Mouse (Mus musculus): ENCODE measurements at regions not wholly inside any gene's neighbourhood (a gene's known extent, or its start where the extent isn't known, plus 50 kb on each side); places are given as distances from the start of the nearest gene placed in this dataset.
A peak's percentile ranks its signal among the peaks of the same experiment; 100 is the strongest.

GRCm38 (mm10) chr17:45237246-45237645 lies 196.3 kb downstream of the Cdc5l start:
- no peak for DNase-seq

GRCm38 (mm10) chr17:45235401-45235800 lies 198.1 kb downstream of the Cdc5l start:
- DNase-seq: no peak

DNA sequence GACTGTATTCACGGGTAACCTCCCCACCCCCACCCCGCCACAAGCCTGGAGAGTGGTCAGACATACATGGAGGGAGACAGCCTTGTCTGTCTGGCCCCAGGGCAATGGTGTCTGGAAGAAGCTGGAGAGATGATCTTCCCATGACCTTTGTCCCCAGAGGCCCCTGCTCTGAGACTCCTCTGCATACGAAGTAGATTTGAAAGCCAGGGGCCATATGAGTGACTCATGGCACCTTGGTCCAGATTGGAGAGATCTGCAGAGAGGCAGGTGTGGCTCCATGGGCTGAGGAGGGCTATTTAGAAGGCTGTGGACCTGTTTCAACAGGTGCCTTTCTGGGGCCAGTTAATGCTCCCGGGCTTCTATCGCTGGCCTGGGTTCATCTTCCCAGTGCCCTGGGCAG lies 200.7 kb downstream of the Cdc5l start:
- no peak for DNase-seq

GRCm38 (mm10) chr17:45227190-45227589 lies 206.3 kb downstream of the Cdc5l start:
- no peak for DNase-seq

DNA sequence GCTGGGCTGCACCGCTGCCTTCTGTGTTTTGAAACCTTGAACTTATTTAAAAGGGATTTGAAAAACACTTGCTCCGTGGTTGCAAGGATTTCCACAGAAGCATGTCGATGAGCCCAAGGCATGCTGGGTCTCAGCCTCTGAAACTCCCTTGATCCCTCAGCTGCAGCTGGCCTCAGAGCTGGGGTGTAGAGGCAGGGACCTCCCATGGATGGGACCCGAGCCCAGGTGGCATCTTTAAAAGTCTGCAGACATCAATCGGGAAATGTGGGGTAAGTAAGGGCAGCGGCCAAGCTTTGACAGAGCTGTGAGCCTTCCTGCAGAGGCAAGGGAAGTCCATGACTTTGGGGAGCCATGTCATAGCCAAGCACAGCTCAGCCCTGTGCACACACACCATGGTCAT lies 207.1 kb downstream of the Cdc5l start:
- DNase-seq: no peak

GRCm38 (mm10) chr17:45221625-45222024 lies 211.9 kb downstream of the Cdc5l start:
- DNase-seq: no peak

DNA sequence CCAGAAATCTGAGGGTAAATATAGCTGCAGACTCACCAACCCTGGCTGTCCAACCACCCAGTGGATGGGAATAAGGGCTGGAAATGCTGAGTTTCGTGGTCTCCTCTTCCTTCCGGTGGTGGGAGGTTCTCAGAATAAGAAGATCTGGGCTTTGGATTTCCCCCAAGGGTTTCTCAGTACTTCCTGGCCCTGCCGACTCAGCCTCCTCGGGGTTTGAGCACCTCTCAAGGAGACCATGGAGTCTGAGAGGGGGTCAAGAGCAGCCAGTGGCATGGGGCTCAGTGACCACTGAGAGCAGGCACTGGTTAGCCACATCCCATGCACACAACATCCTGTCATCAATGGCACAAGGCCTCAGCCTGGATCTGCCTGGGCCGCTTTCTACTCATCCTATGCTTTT lies 216.4 kb downstream of the Cdc5l start:
- no peak for DNase-seq

DNA sequence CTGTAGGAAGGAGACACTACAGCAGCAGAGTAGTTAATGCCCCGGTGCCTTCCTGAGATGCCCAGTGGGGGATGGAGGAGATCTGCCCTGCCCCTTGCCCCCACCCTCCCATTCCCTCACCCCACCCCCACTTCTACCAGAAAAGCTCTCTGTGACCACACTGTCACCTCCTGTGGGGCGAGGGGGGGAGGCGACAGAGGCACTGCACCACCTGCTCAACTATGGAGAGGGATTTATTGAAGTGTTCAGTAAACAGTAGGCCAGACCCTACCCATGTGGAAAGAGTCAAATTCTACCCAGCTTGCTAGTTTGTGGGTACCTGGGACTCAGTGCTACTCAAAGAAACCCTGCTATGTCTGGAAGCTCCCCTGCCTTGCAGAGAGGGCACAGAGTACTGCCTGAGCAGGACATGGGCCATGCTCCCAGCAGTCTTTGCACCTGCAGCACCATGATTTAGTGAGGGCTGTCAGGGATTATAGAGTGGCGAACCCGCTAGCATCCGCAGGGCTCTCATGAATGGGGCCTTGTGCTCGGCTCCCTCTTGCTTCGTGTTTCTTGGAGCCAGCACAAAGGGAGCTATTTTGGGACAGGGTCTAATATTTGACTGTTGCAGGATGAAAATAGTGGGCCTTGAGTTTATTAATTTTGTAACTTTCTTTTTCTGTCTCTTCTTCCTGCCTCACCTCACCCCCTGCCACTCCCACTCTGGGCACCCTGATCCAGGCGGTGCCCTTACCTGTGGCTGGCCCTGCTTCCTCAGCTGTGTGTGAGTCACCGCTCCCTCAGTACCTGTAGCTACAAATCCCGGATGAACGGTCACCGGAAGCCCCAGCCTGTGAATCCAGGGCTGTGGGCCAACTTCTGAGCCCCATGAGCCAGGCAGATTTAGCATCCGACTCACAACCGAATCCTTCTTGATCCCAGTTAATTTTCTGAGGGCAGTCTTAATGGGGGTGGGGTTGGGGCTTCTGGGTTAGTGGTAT lies 218.2 kb downstream of the Cdc5l start:
- no peak for DNase-seq

- DNase-seq: no peak
These were observed 222.6 kb downstream of the Cdc5l start for GRCm38 (mm10) chr17:45210984-45211383.

- DNase-seq: no peak
These were observed 224.2 kb downstream of the Cdc5l start for GRCm38 (mm10) chr17:45209387-45209663.

DNA sequence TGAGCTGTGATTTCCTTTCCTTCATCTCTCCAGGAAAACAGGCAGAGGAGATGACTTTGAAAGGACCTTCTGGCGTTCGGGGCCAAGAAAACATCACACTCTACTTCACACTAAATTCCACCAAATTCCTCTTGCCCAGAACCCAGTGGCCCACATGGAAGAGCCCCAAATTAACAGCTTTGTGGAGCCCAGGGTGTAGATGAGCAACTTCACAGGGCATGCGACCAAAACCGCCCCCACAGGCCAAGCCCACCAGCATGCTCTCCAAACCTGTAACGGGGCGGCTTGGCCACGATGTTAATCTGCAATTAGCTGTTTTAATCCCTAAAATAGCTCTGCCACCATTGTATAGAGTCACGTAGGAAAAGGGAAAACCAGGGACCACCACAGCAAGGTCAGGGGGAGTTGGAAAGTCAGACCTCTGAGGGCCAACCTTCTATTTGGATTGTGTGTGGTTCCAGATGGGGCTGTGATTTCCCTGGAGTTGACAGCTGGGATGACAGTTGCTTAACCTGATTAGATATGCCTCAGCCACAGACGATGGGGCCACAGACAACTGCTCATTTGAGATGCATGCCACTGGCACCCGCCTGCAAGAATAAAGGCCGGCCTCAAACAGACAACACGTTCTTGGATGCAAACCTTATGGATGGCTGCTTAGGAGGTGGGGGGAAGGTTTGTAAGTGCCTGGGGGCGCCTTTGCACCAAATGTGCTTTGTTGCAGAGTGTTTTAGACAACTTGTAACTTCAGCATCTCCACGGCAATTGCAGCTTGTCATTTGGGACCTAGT lies 224.7 kb downstream of the Cdc5l start:
- DNase-seq: no peak

GRCm38 (mm10) chr17:45195779-45196178 lies 237.8 kb downstream of the Cdc5l start:
- DNase-seq: no peak

GRCm38 (mm10) chr17:45194786-45195281 lies 238.7 kb downstream of the Cdc5l start:
- no peak for DNase-seq

DNA sequence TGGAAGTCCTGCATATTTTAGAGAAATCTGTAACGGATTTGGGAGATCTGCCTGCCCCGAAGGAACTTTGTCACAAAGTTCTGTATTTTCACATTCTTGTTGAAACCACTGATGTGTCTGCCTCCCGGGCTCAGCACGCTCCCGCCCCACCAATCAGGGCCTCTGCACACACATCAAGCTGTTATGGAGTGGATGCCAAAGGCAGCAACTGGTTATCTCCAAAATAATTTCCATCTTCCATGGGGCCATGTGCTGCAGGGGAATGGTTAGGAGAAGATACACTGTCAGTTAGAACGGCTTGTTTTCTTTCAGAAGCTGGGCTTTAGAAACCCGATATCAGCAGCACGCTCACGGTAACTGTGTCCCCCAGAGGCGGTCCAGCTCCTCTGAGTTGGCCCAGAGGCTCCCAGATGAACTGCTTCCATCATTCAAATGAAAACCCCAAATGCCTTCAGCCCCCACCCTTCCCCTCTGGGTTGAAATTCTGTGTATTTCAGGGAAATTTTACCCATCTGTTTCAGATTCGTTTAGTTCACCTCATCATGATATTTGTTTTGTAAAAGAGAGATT lies 240.0 kb downstream of the Cdc5l start:
- no peak for DNase-seq

GRCm38 (mm10) chr17:45187402-45187801 lies 246.1 kb downstream of the Cdc5l start:
- DNase-seq: no peak

DNA sequence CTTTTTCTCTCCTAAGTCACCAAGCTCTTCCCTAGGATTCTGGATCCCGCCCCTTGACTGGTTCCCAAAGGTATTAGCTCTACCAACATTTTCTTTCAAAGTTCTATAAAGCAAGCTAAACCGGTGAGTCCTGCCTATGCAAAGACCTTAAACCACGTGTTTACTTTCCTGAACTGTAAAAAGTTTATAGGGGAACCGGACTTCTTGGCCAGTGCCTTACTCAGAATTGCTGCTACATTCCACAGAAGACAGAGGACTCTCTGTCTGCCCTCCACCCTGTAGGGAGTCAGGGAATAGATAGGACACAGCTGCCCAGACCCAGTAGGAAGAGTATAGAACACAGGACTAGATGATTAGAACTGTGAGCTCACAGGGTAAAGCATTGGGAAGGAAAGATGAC lies 257.2 kb downstream of the Cdc5l start:
- DNase-seq: no peak

DNA sequence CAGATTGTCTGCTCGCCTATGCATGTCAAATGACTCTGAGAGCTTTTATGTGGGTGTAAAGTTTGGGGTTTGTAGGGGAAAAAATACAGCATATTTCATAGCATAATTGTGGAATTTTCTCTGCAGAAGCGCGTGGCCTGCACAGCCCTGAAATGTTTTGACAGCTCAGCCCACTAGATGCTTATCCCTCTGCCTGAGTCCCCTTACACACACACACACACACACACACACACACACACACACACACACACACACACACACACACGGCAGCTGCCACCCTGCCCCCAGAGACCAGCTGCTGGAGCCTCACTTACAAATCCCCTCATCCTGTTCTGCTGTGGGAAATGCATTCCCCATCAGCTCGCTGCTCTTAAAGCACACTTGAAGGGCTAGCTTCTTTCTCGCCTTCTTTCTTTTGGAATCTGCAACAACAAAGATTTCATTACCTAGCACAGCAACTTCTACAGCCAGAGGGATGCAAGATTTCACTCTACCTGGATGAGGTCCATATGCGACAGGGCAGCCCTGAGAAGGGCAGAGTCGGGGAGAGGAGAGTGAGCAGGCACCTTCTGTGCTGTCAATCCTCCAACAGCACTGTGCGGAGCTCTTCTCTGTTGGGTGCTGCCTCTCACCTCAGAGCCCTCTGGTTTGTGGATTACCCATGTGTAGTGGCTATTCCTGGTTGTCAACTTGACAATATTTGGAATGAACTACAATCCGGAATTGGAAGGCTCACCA lies 264.1 kb downstream of the Cdc5l start:
- peak; percentile 45 for DNase-seq
